Mouse (Mus musculus): Measurements from ENCODE around the gene Crybg2.

DNA sequence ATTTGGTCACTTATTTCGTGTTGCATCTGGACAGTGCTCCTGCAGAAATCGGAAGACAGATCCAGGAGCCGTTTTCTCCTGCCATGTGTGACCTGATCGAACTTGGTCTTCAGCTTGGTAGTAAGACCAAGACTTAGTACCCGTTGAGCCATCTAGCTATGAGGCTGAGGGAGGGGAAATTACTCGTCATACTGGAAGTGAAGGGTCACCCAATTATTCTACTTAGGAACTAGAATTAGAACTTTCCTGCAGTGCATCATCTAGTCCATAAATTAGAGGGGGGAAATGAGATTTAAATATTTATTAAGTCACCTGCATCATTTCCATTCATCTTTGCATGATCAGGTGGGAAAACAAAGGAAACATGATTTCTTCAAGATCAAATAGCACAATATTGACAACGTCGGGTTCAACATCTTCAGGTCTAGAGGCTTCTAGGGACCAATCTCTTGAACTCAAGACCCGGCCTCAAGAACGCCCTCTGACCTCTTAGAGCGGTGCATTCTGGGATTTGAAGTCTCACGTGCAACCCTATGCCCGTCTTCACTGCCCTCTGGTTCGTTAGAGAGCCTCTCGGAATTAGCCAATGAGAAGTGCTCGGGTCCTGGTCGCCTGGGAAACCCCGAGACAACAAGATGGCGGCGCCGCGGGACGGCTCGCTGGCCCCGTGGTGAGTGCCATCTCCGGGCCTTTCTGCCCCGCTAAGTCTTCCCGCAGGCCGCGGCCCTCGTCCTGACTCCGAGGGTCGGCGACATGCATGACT is 41.5 kb downstream of the Crybg2 start, which contains the start of gene Ubxn11:
- no peak for TF ChIP-seq POLR2A (IDR thresholded peaks at IDR 0.05; ENCODE audit: low read depth, low read length)
- no peak for TF ChIP-seq CTCF (conservative IDR thresholded peaks at IDR 0.05; ENCODE audit: insufficient read depth, insufficient read length, low read depth, low read length)

Measured in kidney, adult 2 months (tissue).